Mouse (Mus musculus) embryonic facial prominence, embryonic 12.5 days (tissue): ENCODE measurements around the gene Sipa1l3. TPM values are rescaled to one million over a fixed set of nuclear protein-coding genes. Genes with fewer than 3 reads are reported as not detected.
A peak's percentile ranks its signal among the peaks of the same experiment; 100 is the strongest.

Source experiments
- ATAC-seq: fragments of 200-750 bp; cut with Nextera tagmentation; 2 replicates; pipeline ENCODE4 v1.8.0; 2017; ENCODE audit not compliant: insufficient number of reproducible peaks, insufficient read depth, low FRiP score, low TSS enrichment
- H3K27ac ChIP-seq: fragments of 300-500 bp; sonication (generic); 2 replicates; pipeline ENCODE4 v1.5.1; 2016; ENCODE audit warnings: mild to moderate bottlenecking
- H3K27me3 ChIP-seq: fragments of 300-500 bp; sonication (generic); 2 replicates; pipeline ENCODE4 v1.6.1; 2016; ENCODE audit warnings: mild to moderate bottlenecking, moderate library complexity
- H3K36me3 ChIP-seq: fragments of 300-500 bp; sonication (generic); 2 replicates; pipeline ENCODE4 v1.6.1; 2016; ENCODE audit warnings: mild to moderate bottlenecking
- H3K4me1 ChIP-seq: fragments of 300-500 bp; sonication (generic); 2 replicates; pipeline ENCODE4 v1.6.1; 2016
- H3K4me2 ChIP-seq: fragments of 300-500 bp; sonication (generic); replicated peaks from 2 replicates; pipeline ENCODE4 v1.6.1; 2016; ENCODE audit warnings: mild to moderate bottlenecking, moderate library complexity
- H3K4me3 ChIP-seq: fragments of 300-500 bp; sonication (generic); 2 replicates; pipeline ENCODE4 v1.5.1; 2016; ENCODE audit warnings: mild to moderate bottlenecking
- H3K9ac ChIP-seq: fragments of 300-500 bp; sonication (generic); 2 replicates; pipeline ENCODE4 v1.6.1; 2016; ENCODE audit warnings: mild to moderate bottlenecking, moderate library complexity
- H3K9me3 ChIP-seq: fragments of 300-500 bp; sonication (generic); 2 replicates; pipeline ENCODE4 v1.6.1; 2016; ENCODE audit warnings: mild to moderate bottlenecking, moderate library complexity
- WGBS: fragments of 180-500 bp; shearing (Covaris S2); methylation state at CpG from one replicate; pipeline ENCODE4 v1.1.7; 2016; 5-methylcytosine and 5-hydroxymethylcytosine counted together
- polyA plus RNA-seq: library from polyadenylated mRNA; unstranded; fragments of >200 nt; fragmentation: Nextera tagmentation; extraction: Ambion mirVana; gene quantifications from 2 replicates; pipeline ENCODE4 v1.2.1, GENCODE M21; 2016

Sipa1l3 gene
- polyA plus RNA-seq, 1 experiment from 2014 or later: 16.3 TPM

GRCm38 (mm10) chr7:29317558-29317957 lies 200.9 kb downstream of the Sipa1l3 start:
- peak; percentile 61 for ATAC-seq
- H3K4me2 ChIP-seq: peak overlapping the region; percentile 44
- peak overlapping the region; percentile 10; the same call in 1 of the 2 replicates for H3K4me3 ChIP-seq
- peaks cover 83% of the 10 kb centered on the region for H3K4me1 ChIP-seq
- no peaks in the 10 kb centered on the region for H3K9me3 ChIP-seq
- H3K27ac ChIP-seq: peak overlapping the region; percentile 95
- WGBS: 3% methylated on average over 2 of the region's 2 CpGs
- H3K27me3 ChIP-seq: no peaks in the 10 kb centered on the region
- 0 out of 2 replicates have a peak overlapping the region, but pooled peaks have one; percentile 15 for H3K9ac ChIP-seq
- H3K36me3 ChIP-seq: no peaks in the 10 kb centered on the region

DNA sequence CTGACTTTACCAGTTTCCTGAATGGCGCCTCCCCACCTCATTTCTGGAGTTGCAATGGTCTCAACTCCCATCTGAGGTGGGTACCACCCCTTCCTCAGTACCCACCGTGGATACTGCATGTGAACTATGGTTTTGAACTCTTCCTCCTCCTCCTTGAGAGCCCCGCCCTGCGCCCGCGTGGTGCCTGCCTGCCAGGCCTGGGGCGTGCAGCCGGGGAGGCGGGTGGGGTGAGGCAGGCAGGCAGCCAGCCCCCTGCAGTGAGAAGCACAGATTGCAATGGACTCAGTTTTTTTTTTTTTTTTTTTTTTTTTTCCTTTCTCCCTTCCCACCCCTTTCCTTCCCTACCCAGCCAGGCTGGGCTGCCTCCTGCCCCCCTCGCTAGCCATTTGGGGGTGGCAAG lies 201.5 kb downstream of the Sipa1l3 start:
- H3K27ac ChIP-seq: peak overlapping the region; percentile 95
- no peak overlapping the region for H3K4me3 ChIP-seq
- no peaks in the 10 kb centered on the region for H3K27me3 ChIP-seq
- H3K4me1 ChIP-seq: peaks cover 81% of the 10 kb centered on the region
- 4% methylated on average over 10 of the region's 10 CpGs for WGBS
- peak overlapping the region; percentile 44 for H3K4me2 ChIP-seq
- no peaks in the 10 kb centered on the region for H3K36me3 ChIP-seq
- no peaks in the 10 kb centered on the region for H3K9me3 ChIP-seq
- H3K9ac ChIP-seq: no peak overlapping the region
- peak; percentile 22; the same call in 1 of the 2 replicates for ATAC-seq

DNA sequence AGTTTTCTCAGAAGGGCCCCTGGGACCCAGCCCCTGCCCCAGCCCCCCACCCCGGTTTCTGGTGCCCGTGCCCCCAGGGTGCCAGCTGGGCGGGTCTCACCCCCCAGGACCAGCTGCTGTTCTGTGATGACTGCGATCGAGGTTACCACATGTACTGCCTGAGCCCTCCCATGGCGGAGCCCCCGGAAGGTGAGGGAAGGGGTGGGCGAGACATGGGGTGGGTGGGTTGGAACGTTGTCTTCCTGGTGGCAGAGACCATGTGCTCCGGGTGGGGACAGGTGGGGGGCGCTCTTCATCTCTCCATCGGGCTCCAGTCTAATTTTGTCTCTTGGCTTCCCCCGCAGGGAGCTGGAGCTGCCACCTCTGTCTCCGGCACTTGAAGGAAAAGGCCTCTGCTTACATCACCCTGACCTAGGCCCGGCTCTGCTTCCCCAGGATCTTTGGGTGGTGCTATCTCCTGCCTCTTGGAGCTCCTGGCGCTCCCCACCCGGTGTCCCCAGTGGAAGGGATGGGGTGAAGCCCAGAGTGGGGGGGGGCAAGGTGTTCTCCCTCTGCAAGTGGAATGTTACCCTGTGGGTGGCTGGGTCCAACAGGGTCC lies 202.2 kb downstream of the Sipa1l3 start:
- Histone ChIP-seq H3K36me3 (no peaks in the 10 kb centered on the region), H3K4me2 (no peak overlapping the region; the same call in 1 of the 2 replicates), H3K4me1 (peaks cover 78% of the 10 kb centered on the region), H3K27me3 (no peaks in the 10 kb centered on the region), H3K9me3 (no peaks in the 10 kb centered on the region), H3K4me3 (no peak overlapping the region), H3K9ac (peak overlapping the region; percentile 33), H3K27ac (peak overlapping the region; percentile 95)
- WGBS: 65% methylated on average over 17 of the region's 17 CpGs
- ATAC-seq: no peak

DNA sequence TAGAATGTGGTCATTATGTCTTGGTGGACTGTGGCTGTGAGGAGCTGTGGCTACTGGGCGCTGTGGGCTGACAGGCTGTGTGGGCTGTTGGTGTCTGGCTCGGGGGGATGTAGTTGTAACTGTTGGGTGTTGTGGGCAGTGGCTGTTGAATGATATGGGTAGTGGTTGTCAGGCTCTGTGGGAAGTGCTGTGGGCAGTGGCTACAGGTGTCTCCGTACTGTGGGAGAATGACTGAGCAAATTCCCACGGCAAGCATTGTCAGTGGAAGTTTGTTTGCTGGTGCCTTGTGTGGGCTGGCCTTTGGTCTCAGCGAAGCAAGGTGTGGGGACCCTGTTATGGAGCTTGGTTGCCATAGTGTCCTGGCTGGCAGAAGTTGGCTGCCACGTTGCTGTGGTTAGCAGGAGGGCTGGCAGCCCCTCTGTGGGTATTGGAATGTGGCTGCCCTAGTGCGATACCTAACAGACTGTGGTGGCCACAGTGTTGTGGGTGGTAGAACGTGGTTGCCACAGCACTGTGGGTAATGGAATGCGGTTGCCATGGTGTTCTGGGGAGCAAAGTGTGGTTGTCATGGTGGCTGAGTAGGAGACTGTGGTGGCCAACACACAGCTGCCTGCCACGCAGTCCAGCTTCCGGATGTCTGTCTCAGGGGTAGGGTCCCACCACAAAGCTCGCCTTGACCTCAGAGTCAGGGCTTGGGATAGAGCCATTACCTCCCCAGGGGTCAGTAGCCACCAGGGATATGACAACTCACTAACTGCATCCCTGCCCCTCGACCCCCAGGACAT lies 203.4 kb downstream of the Sipa1l3 start:
- Histone ChIP-seq H3K4me2 (no peak overlapping the region), H3K4me3 (no peak overlapping the region), H3K36me3 (no peaks in the 10 kb centered on the region), H3K4me1 (peaks cover 69% of the 10 kb centered on the region), H3K27me3 (no peaks in the 10 kb centered on the region), H3K9me3 (no peaks in the 10 kb centered on the region), H3K9ac (no peak overlapping the region), H3K27ac (0 out of 2 replicates have a peak overlapping the region, but pooled peaks have one; percentile 17)
- 75% methylated on average over 13 of the region's 13 CpGs for WGBS
- ATAC-seq: no peak

DNA sequence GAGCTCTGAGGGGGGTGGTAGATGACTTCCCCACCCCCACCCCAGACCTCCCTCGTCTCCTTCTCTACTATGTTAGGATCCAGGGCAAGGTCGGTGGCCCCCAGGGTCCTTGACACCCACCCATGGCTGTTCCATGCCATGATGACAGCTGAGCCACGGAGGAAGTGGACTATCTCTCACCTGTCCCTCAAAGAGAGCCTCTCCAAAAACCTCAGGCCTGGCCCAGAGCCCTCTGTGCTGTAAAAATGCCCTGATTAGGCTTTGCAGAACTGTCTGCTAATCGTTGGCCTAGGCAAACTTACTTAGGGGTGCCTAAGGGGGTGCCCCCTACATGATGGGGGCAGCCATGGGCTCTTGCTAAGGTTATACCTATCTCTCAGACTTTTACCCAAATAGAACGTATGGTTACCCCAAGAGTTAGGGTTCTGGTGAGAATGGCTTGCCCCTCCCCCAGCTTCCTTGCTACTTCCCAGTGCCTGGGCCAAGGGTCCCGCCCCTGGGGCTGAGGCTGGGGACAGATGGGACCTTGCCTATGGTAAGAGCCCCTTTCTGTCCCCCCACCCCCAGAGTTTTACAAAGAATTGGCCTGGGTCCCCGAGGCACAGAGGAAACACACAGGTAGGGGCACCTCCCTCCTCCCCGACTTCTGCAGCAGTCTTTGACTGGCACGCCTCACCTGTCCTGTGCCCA lies 204.7 kb downstream of the Sipa1l3 start:
- Histone ChIP-seq H3K9ac (no peak overlapping the region), H3K4me2 (peak overlapping the region; percentile 16; the same call in 1 of the 2 replicates), H3K36me3 (no peaks in the 10 kb centered on the region), H3K27ac (0 out of 2 replicates have a peak overlapping the region, but pooled peaks have one; percentile 23), H3K9me3 (no peaks in the 10 kb centered on the region), H3K4me3 (no peak overlapping the region), H3K4me1 (peaks cover 67% of the 10 kb centered on the region), H3K27me3 (no peaks in the 10 kb centered on the region)
- 52% methylated on average over 9 of the region's 9 CpGs for WGBS
- ATAC-seq: no peak

DNA sequence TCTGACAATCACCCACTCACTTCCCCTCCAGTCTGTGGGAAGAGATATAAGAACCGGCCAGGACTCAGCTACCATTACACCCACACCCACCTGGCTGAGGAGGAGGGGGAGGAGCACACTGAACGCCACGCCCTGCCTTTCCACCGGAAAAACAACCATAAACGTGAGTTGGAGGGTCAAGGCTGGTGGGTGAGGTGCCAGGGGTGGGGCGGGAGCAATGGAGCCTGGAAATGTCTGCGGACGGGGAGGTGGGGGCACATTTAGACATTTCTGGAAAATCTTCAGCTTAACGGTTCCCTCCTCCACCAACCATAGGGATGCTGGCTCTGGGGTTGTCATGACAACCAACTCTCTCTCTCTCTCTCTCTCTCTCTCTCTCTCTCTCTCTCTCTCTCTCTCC lies 205.4 kb downstream of the Sipa1l3 start:
- H3K9ac ChIP-seq: no peak overlapping the region
- H3K4me1 ChIP-seq: peaks cover 67% of the 10 kb centered on the region
- no peaks in the 10 kb centered on the region for H3K9me3 ChIP-seq
- H3K27ac ChIP-seq: no peak overlapping the region
- WGBS: 43% methylated on average over 9 of the region's 9 CpGs
- H3K36me3 ChIP-seq: no peaks in the 10 kb centered on the region
- no peaks in the 10 kb centered on the region for H3K27me3 ChIP-seq
- no peak overlapping the region for H3K4me3 ChIP-seq
- peak overlapping the region; percentile 16 for H3K4me2 ChIP-seq
- ATAC-seq: no peak

DNA sequence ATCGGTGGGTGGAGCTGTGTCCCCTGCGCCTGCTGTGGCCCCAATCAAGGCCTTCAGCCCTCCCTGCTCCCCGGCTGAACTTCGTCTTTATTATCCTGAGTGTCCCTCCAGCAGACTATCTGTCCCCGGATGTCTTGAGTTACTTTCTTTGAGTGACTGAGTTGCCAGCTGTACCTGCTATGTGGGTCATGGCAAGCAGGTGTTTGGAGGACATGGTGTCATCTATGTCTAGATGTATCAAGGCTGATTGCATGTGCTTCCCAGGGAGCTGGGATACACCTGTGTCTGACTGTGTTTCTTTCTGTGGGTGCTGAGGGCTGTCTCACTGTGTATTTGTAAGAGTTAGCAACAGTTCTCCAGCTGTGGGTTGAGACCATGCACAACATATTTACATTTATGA lies 208.7 kb downstream of the Sipa1l3 start:
- peak overlapping the region; percentile 95 for H3K4me2 ChIP-seq
- H3K4me1 ChIP-seq: peaks cover 55% of the 10 kb centered on the region
- peak overlapping the region; percentile 73 for H3K9ac ChIP-seq
- H3K4me3 ChIP-seq: peak overlapping the region; percentile 46
- WGBS: 12% methylated on average over 5 of the region's 5 CpGs
- H3K27me3 ChIP-seq: peaks cover 12% of the 10 kb centered on the region; the same call in 1 of the 2 replicates
- H3K9me3 ChIP-seq: no peaks in the 10 kb centered on the region
- no peaks in the 10 kb centered on the region for H3K36me3 ChIP-seq
- ATAC-seq: no peak
- H3K27ac ChIP-seq: no peak overlapping the region

DNA sequence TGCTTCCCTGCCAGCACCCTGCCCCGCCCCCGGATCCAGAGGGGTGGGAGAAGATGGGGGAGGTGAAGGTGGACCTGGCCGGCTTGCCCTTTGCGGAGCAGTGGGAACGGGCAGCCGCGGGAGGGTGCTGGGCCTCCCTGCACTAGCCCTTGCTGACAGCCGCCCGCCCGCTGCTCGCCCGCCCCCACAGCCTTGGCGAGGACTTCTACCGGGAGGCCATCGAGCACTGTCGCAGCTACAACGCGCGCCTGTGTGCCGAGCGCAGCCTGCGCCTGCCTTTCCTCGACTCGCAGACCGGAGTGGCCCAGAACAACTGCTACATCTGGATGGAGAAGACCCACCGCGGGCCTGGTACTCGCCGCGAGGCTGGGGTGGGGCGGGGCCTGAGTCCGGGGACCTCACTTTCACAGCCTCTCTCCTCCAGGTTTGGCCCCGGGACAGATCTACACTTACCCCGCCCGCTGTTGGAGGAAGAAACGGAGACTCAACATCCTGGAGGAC lies 209.2 kb downstream of the Sipa1l3 start:
- no peak for ATAC-seq
- peak overlapping the region; percentile 73 for H3K9ac ChIP-seq
- peak overlapping the region; percentile 46 for H3K4me3 ChIP-seq
- peaks cover 54% of the 10 kb centered on the region for H3K4me1 ChIP-seq
- H3K4me2 ChIP-seq: peak overlapping the region; percentile 95
- H3K27me3 ChIP-seq: peaks cover 17% of the 10 kb centered on the region; the same call in 1 of the 2 replicates
- H3K36me3 ChIP-seq: no peaks in the 10 kb centered on the region
- H3K27ac ChIP-seq: peak overlapping the region; percentile 27; the same call in 1 of the 2 replicates
- no peaks in the 10 kb centered on the region for H3K9me3 ChIP-seq
- 1% methylated on average over 33 of the region's 36 CpGs for WGBS

GRCm38 (mm10) chr7:29307350-29308104 lies 210.9 kb downstream of the Sipa1l3 start:
- H3K9ac ChIP-seq: peak overlapping the region; percentile 69
- WGBS: 2% methylated on average over 38 of the region's 42 CpGs
- peak overlapping the region; percentile 95 for H3K4me2 ChIP-seq
- H3K4me3 ChIP-seq: peak overlapping the region; percentile 71
- H3K27me3 ChIP-seq: peaks cover 21% of the 10 kb centered on the region; the same call in 1 of the 2 replicates
- H3K36me3 ChIP-seq: no peaks in the 10 kb centered on the region
- peaks cover 49% of the 10 kb centered on the region for H3K4me1 ChIP-seq
- no peaks in the 10 kb centered on the region for H3K9me3 ChIP-seq
- no peak overlapping the region for H3K27ac ChIP-seq
- peak; percentile 77 for ATAC-seq

- ATAC-seq: no peak
- Histone ChIP-seq H3K4me1 (peaks cover 49% of the 10 kb centered on the region), H3K9me3 (no peaks in the 10 kb centered on the region), H3K27me3 (peaks cover 21% of the 10 kb centered on the region; the same call in 1 of the 2 replicates), H3K4me3 (no peak overlapping the region), H3K27ac (no peak overlapping the region), H3K36me3 (no peaks in the 10 kb centered on the region), H3K4me2 (peak overlapping the region; percentile 95), H3K9ac (no peak overlapping the region)
- 26% methylated on average over 7 of the region's 7 CpGs for WGBS
These were observed 211.8 kb downstream of the Sipa1l3 start for GRCm38 (mm10) chr7:29306619-29307018.

DNA sequence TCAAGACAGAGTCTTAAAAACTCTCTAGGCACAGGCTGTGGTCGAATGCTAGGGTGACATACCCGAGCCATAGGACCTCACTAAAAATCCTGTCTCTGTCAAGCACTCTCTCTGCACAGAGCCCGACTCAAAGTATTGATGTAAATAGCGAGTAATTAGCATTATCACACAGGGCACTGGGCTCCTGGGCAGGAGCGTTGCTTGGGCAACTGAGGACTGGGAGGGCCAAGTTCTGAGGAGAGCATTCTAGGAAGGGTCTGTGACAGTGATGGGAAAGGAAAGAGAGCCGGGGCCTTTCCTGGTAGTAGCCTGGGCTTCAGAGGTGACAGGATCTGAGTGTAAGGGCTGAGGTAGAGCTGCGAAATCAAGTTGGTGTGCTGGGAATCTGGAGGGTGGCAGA lies 212.3 kb downstream of the Sipa1l3 start:
- Histone ChIP-seq H3K9ac (no peak overlapping the region), H3K36me3 (no peaks in the 10 kb centered on the region), H3K4me3 (no peak overlapping the region), H3K4me2 (no peak overlapping the region; the same call in 1 of the 2 replicates), H3K27me3 (peaks cover 21% of the 10 kb centered on the region; the same call in 1 of the 2 replicates), H3K4me1 (peaks cover 51% of the 10 kb centered on the region), H3K27ac (no peak overlapping the region), H3K9me3 (no peaks in the 10 kb centered on the region)
- ATAC-seq: no peak
- 43% methylated on average over 7 of the region's 7 CpGs for WGBS
